Mouse (Mus musculus) E14TG2a.4 (cell line): ENCODE measurements around the gene Cwf19l1.

Source experiments
- CTCF ChIP-seq: conservative IDR thresholded peaks from 2 replicates; pipeline ENCODE4 v1.5.1; 2014; ENCODE audit warnings: low read length
- NANOG ChIP-seq: IDR thresholded peaks from 2 replicates; pipeline ENCODE4 v1.6.1; 2014; ENCODE audit warnings: borderline replicate concordance, low read length, mixed read lengths

GRCm38 (mm10) chr19:44128560-44128959, 7.1 kb downstream of the Cwf19l1 start:
- TF ChIP-seq CTCF: no peak
- no peak for TF ChIP-seq NANOG
